Mouse (Mus musculus): ENCODE measurements around the gene Hinfp. TPM values are rescaled to one million over a fixed set of nuclear protein-coding genes. Genes with fewer than 3 reads are reported as not detected.

Gene Hinfp
- polyA plus RNA-seq (2014; fragmentation: Nextera tagmentation; extraction: Ambion mirVana): 19.5 and 28.4 TPM in 2 replicates

DNA sequence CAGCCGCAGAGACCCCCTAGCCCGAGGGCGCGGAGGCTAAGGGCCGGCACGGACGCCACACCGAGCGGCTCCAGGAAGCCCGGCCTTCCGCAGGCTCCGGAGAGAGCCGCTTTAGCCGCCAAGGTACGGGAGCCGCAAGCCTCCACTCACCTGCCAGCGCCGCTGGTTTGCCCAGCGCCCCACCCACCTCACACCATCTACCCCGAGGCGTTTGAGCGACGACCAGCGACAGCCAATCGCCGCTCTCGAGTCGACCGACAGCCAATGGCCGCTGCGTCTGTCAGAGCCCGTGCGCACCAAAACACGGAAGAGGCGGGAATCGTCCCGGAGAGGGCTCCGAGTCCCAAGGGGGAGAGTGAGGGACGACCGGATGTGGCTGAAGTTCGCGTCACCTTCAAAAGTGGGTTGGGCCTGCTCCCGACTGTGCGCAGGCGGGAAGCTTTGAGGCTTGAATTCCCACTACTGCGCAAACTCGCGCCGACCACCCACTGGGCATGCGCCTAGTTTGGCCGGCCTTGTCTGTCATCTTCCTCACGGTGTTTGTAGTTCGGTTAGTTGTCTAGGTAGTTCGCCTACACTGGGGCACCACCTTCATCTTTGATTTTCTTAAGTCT, at the start of gene Hinfp:
Gene Hinfp, minus strand, starts transcription at position 206 of the 614 bp plus-strand sequence.
- DNase-seq (ENCODE audit: low spot score) (peak; percentile 99), ATAC-seq (ENCODE audit: insufficient number of reproducible peaks, low FRiP score, low TSS enrichment, low read depth) (peak; percentile 98)
- under 1% methylated on average over 50 of the region's 54 CpGs for WGBS
- Histone ChIP-seq H3K27me3 (ENCODE audit: control insufficient read depth, insufficient read depth, low read length) (no peaks in the 10 kb centered on the region), H3K27ac (replicated peaks; ENCODE audit: low read depth, low read length) (0 out of 2 replicates have a peak within 1 kb of the TSS, but pooled peaks have one; percentile 32), H3K4me3 (ENCODE audit: low read depth, low read length) (peak within 1 kb of the TSS; percentile 98), H3K36me3 (ENCODE audit: control insufficient read depth, insufficient read depth, low read length) (peaks cover 4% of the 10 kb centered on the region; the same call in 1 of the 2 replicates), H3K9ac (ENCODE audit: low read length) (peak within 1 kb of the TSS; percentile 79), H3K9me3 (ENCODE audit: control insufficient read depth, low read length) (no peaks in the 10 kb centered on the region), H3K4me2 (ENCODE audit: low read depth, severe bottlenecking) (peak within 1 kb of the TSS; percentile 79), H3K4me1 (ENCODE audit: control insufficient read depth, insufficient read depth, low read length) (peaks cover 2% of the 10 kb centered on the region; the same call in 1 of the 2 replicates)

- H3K36me3 ChIP-seq (ENCODE audit: control insufficient read depth, insufficient read depth, low read length): peaks cover 51% of the 10 kb centered on the region
- no peak overlapping the region for H3K4me3 ChIP-seq (ENCODE audit: low read depth, low read length)
- WGBS: 94% methylated on average over 6 of the region's 6 CpGs
- H3K4me2 ChIP-seq (ENCODE audit: low read depth, severe bottlenecking): no peak overlapping the region
- no peak for DNase-seq (ENCODE audit: low spot score)
- H3K27ac ChIP-seq (replicated peaks; ENCODE audit: low read depth, low read length): no peak overlapping the region
- ATAC-seq (ENCODE audit: insufficient number of reproducible peaks, low FRiP score, low TSS enrichment, low read depth): no peak
- H3K4me1 ChIP-seq (ENCODE audit: control insufficient read depth, insufficient read depth, low read length): no peaks in the 10 kb centered on the region
- H3K9ac ChIP-seq (ENCODE audit: low read length): no peak overlapping the region
- H3K9me3 ChIP-seq (ENCODE audit: control insufficient read depth, low read length): no peaks in the 10 kb centered on the region
- H3K27me3 ChIP-seq (ENCODE audit: control insufficient read depth, insufficient read depth, low read length): no peaks in the 10 kb centered on the region
Observed at GRCm38 (mm10) chr9:44353142-44353541, 47.7 kb upstream of the Hinfp start.

- Histone ChIP-seq H3K9ac (ENCODE audit: low read length) (no peak overlapping the region; the same call in 1 of the 2 replicates), H3K9me3 (ENCODE audit: control insufficient read depth, low read length) (no peaks in the 10 kb centered on the region), H3K36me3 (ENCODE audit: control insufficient read depth, insufficient read depth, low read length) (peaks cover 53% of the 10 kb centered on the region), H3K27ac (replicated peaks; ENCODE audit: low read depth, low read length) (no peak overlapping the region), H3K4me1 (ENCODE audit: control insufficient read depth, insufficient read depth, low read length) (no peaks in the 10 kb centered on the region), H3K4me3 (ENCODE audit: low read depth, low read length) (no peak overlapping the region), H3K27me3 (ENCODE audit: control insufficient read depth, insufficient read depth, low read length) (no peaks in the 10 kb centered on the region), H3K4me2 (ENCODE audit: low read depth, severe bottlenecking) (no peak overlapping the region)
- ATAC-seq (ENCODE audit: insufficient number of reproducible peaks, low FRiP score, low TSS enrichment, low read depth) (no peak), DNase-seq (ENCODE audit: low spot score) (no peak)
- 93% methylated on average over 10 of the region's 10 CpGs for WGBS
Observed at GRCm38 (mm10) chr9:44352337-44352736, 46.9 kb upstream of the Hinfp start.

- Histone ChIP-seq H3K27ac (replicated peaks; ENCODE audit: low read depth, low read length) (no peak overlapping the region), H3K9ac (ENCODE audit: low read length) (peak overlapping the region; percentile 17; the same call in 1 of the 2 replicates), H3K36me3 (ENCODE audit: control insufficient read depth, insufficient read depth, low read length) (peaks cover 49% of the 10 kb centered on the region), H3K9me3 (ENCODE audit: control insufficient read depth, low read length) (no peaks in the 10 kb centered on the region), H3K27me3 (ENCODE audit: control insufficient read depth, insufficient read depth, low read length) (no peaks in the 10 kb centered on the region), H3K4me3 (ENCODE audit: low read depth, low read length) (no peak overlapping the region), H3K4me1 (ENCODE audit: control insufficient read depth, insufficient read depth, low read length) (no peaks in the 10 kb centered on the region), H3K4me2 (ENCODE audit: low read depth, severe bottlenecking) (no peak overlapping the region)
- DNase-seq (ENCODE audit: low spot score): no peak
- WGBS: 93% methylated on average over 4 of the region's 4 CpGs
- no peak for ATAC-seq (ENCODE audit: insufficient number of reproducible peaks, low FRiP score, low TSS enrichment, low read depth)
Observed at GRCm38 (mm10) chr9:44351396-44351795, 45.9 kb upstream of the Hinfp start.

DNA sequence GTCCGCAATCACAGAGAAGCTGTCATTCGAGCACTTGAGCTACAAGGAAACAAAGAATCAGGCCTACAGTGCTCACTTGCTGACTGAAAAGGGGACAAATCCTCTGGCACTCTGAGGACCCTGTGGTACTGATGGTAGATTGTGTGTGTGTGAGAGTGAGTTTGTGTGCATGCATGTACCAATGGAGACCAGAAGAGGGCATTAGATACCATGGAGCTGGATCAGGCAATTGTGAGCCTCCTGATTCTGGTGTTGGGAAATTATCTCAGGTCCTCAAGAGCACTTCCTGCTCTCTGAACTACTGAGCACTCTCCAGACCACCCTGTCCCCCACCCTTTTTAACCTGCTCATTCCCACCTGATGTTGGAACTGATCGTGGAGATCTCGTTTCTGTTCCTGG, 43.1 kb upstream of the Hinfp start:
- no peak for DNase-seq (ENCODE audit: low spot score)
- no peak overlapping the region for H3K9ac ChIP-seq (ENCODE audit: low read length)

GRCm38 (mm10) chr9:44347621-44348020, 42.1 kb upstream of the Hinfp start:
- 85% methylated on average over 4 of the region's 4 CpGs for WGBS
- Histone ChIP-seq H3K27me3 (ENCODE audit: control insufficient read depth, insufficient read depth, low read length) (no peaks in the 10 kb centered on the region), H3K27ac (replicated peaks; ENCODE audit: low read depth, low read length) (no peak overlapping the region), H3K9me3 (ENCODE audit: control insufficient read depth, low read length) (no peaks in the 10 kb centered on the region), H3K4me3 (ENCODE audit: low read depth, low read length) (no peak overlapping the region), H3K4me1 (ENCODE audit: control insufficient read depth, insufficient read depth, low read length) (no peaks in the 10 kb centered on the region; the same call in 1 of the 2 replicates), H3K9ac (ENCODE audit: low read length) (no peak overlapping the region), H3K36me3 (ENCODE audit: control insufficient read depth, insufficient read depth, low read length) (peaks cover 23% of the 10 kb centered on the region), H3K4me2 (ENCODE audit: low read depth, severe bottlenecking) (no peak overlapping the region)
- ATAC-seq (ENCODE audit: insufficient number of reproducible peaks, low FRiP score, low TSS enrichment, low read depth): no peak
- DNase-seq (ENCODE audit: low spot score): no peak

More for the DNA sequence above, 43.1 kb upstream of the Hinfp start:
- Histone ChIP-seq H3K36me3 (ENCODE audit: control insufficient read depth, insufficient read depth, low read length) (peaks cover 28% of the 10 kb centered on the region), H3K4me2 (ENCODE audit: low read depth, severe bottlenecking) (no peak overlapping the region), H3K9me3 (ENCODE audit: control insufficient read depth, low read length) (no peaks in the 10 kb centered on the region), H3K4me1 (ENCODE audit: control insufficient read depth, insufficient read depth, low read length) (no peaks in the 10 kb centered on the region), H3K4me3 (ENCODE audit: low read depth, low read length) (no peak overlapping the region), H3K27me3 (ENCODE audit: control insufficient read depth, insufficient read depth, low read length) (no peaks in the 10 kb centered on the region), H3K27ac (replicated peaks; ENCODE audit: low read depth, low read length) (no peak overlapping the region)
- no peak for ATAC-seq (ENCODE audit: insufficient number of reproducible peaks, low FRiP score, low TSS enrichment, low read depth)
- WGBS: 91% methylated on average over 4 of the region's 4 CpGs

DNA sequence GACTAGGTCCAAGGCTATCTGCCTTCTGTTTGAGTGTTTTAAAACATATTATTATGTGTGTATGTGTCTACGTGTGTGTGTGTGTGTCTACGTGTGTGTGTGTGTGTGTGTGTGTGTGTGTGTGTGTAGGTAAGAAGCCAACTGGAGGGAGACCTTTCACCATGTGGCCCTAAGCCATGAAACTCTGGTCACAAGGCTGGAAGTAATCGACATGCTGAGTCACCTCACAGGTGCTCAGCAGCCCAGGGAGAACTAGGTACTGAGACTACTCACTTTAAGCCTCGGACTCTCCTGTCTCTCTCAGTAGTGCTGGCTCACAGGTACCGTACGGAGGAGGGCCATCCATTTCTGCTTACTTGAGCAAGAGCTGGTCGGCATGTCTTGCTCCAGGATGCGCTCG, 41.7 kb upstream of the Hinfp start:
- no peak for DNase-seq (ENCODE audit: low spot score)
- H3K27ac ChIP-seq (replicated peaks; ENCODE audit: low read depth, low read length): no peak overlapping the region
- H3K9me3 ChIP-seq (ENCODE audit: control insufficient read depth, low read length): no peaks in the 10 kb centered on the region
- H3K4me2 ChIP-seq (ENCODE audit: low read depth, severe bottlenecking): no peak overlapping the region
- WGBS: 96% methylated on average over 9 of the region's 9 CpGs
- H3K27me3 ChIP-seq (ENCODE audit: control insufficient read depth, insufficient read depth, low read length): no peaks in the 10 kb centered on the region
- H3K4me3 ChIP-seq (ENCODE audit: low read depth, low read length): no peak overlapping the region
- no peak for ATAC-seq (ENCODE audit: insufficient number of reproducible peaks, low FRiP score, low TSS enrichment, low read depth)
- H3K36me3 ChIP-seq (ENCODE audit: control insufficient read depth, insufficient read depth, low read length): peaks cover 19% of the 10 kb centered on the region
- H3K9ac ChIP-seq (ENCODE audit: low read length): no peak overlapping the region
- H3K4me1 ChIP-seq (ENCODE audit: control insufficient read depth, insufficient read depth, low read length): no peaks in the 10 kb centered on the region; the same call in none of the 2 replicates

GRCm38 (mm10) chr9:44345570-44346433, 40.3 kb upstream of the Hinfp start:
- Histone ChIP-seq H3K9ac (ENCODE audit: low read length) (no peak overlapping the region), H3K4me3 (ENCODE audit: low read depth, low read length) (no peak overlapping the region), H3K27me3 (ENCODE audit: control insufficient read depth, insufficient read depth, low read length) (no peaks in the 10 kb centered on the region), H3K4me1 (ENCODE audit: control insufficient read depth, insufficient read depth, low read length) (no peaks in the 10 kb centered on the region; the same call in none of the 2 replicates), H3K4me2 (ENCODE audit: low read depth, severe bottlenecking) (no peak overlapping the region), H3K36me3 (ENCODE audit: control insufficient read depth, insufficient read depth, low read length) (peaks cover 16% of the 10 kb centered on the region), H3K27ac (replicated peaks; ENCODE audit: low read depth, low read length) (no peak overlapping the region), H3K9me3 (ENCODE audit: control insufficient read depth, low read length) (no peaks in the 10 kb centered on the region)
- WGBS: 87% methylated on average over 6 of the region's 6 CpGs
- no peak for ATAC-seq (ENCODE audit: insufficient number of reproducible peaks, low FRiP score, low TSS enrichment, low read depth)
- no peak for DNase-seq (ENCODE audit: low spot score)

Measured in limb, embryonic 11.5 days (tissue).